Mouse (Mus musculus) gastrocnemius, postnatal 25 days (tissue): ENCODE measurements around the gene Trim26. TPM values are rescaled to one million over a fixed set of nuclear protein-coding genes. Genes with fewer than 3 reads are reported as not detected.
A peak's percentile ranks its signal among the peaks of the same experiment; 100 is the strongest.
"Not testable (repeated sequence)": the region's sequence is repeated elsewhere in the genome, so short reads cannot be mapped to it uniquely, and the experiment has no call there.

Experiments used
- DNase-seq: peaks from one replicate; pipeline ENCODE4 v3.0.0; 2022
- long read RNA-seq, 2 experiments: library from polyadenylated mRNA; stranded (forward); transcript quantifications; one replicate each; pipeline ENCODE4 v2.0.0; 2021
- total RNA-seq, 2 experiments: library from RNA; stranded (reverse); gene quantifications; 1 replicate in 1 of 2; 2 replicates in 1 of 2; pipeline ENCODE4 v1.2.3; 2021

Gene Trim26
- 10 to 100 TPM; 15.2 to 16.7 TPM for total RNA-seq
- long read RNA-seq, experiment 1, partial matches to known transcripts = 1 of 8 reads
- long read RNA-seq, experiment 1, other reads (novel, unspliced or antisense) = 7 of 8 reads
- long read RNA-seq, experiment 2, partial matches to known transcripts = 0 of 8 reads
- long read RNA-seq, experiment 2, other reads (novel, unspliced or antisense) = 8 of 8 reads

DNA sequence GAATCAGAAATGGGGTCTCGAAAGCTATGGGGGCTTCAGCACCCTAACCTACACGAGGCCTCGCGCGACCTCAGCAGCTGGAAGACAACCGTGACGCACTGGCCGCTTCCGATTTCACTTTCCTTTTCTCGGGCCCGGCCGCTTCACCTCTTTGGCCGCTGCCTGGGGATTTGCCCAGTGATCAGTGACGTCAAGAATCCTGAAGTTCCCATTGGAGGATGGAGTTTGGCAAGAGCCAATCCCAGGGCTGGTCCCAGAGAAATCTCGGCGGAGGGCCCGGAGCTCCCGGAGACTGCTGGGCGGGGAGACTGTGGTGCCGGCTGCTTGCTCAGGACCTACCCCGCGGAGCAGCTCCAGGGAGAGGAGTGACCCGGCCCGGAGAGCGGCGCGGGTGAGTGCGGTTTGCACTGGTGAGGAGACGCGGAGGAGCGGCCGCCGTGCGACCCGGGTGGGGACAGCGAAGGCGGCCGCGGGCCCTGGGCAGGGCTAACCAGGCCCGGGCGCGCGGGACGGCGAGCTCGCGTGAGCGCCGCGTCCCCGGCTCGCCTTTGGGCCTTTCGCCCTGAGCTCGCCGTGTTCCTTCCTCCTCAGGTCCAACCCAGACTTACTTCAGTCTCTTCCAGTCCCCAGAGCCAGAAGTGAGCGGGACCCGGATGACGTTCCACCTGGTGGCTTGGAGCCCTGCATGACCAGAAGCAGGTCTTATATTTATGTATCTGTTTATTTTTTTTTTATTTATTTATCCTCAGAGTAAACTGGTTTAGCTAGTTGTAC, at the start of gene Trim26:
Gene Trim26, plus strand, starts transcription at position 261 of the 774 bp plus-strand sequence.
- DNase-seq = peak; percentile 99

DNA sequence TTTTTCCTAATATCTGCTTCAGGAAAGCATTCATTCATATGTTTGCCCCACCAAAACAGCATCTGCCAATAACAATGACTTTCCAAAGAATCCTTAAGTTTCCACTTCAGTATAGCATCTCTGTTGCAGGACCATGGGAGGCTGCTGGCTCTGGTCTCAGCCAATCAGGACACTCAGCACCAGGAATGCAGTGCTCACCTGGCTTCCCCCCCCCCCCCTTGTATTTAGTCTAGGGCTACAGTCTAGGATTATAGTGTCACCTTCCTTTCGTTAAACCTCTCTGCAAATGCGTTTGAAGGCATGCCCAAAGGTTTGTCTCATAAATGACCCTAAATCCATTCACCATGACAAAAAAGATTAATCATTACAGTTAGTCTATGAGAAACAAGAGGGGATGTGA, 48.6 kb upstream of the Trim26 start:
- no peak for DNase-seq

DNA sequence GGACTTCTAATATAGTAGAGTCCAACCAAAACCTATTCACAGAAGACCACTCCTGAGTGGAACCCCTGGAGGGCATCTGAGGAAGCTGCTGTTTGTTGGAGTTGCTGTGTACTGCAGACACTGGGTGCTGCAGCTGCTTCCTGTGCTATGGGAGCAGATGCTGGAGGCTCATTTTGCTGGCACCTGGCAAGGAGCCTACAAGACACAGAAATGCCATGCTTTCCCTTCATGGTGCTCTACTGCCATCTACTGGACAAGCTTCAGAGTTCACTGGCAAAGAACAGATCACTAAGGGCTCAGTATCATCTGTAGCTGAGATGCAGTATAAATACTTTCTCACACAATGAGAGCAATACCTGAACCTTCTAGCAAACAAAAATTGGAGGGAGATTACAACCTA, 48.1 kb upstream of the Trim26 start:
- peak; percentile 46 for DNase-seq

DNA sequence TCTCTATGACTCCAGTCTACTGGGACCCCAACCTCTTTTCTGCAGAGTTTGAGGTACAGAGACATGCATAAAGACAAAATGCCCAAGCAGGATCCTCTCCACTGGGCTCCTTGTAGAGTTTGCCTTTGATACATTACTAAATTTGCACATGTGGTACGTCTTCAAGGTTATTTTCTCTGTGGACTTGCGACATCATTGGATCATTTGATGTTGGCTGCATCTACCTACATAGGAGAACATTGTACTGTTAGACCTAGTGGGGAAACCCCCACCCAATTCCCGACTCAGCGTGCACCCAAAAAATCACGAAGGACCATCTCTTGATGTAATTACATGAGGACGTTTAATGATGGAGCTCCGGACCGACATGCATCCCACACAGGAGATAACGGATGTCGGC, 37.4 kb upstream of the Trim26 start:
- DNase-seq = no peak

DNA sequence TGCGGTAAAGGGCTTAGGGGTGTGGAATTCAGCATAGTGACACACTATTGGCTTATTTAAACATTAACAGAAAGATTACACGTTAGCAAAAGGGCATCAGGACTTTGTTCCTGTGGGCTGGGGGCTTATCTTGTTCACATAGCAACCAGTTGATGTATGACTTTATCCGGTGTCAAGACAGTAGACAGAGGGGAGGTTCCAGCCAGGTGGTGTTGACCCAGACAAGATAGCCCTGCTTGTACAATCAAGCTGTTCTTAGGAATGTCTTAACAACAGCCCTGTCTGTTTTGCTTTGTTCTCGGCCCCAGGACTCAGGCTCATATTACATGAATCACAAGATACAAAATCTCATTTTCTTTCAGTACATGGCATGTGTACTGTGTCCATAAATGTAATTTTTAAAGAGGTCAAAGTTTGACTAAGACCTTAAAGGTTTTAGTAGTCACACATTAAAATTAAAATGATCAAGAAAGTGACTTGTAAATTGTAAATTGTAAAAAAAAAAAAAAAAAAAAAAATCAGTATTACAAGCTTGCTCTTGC, 36.9 kb upstream of the Trim26 start:
- DNase-seq = not testable (repeated sequence)

DNA sequence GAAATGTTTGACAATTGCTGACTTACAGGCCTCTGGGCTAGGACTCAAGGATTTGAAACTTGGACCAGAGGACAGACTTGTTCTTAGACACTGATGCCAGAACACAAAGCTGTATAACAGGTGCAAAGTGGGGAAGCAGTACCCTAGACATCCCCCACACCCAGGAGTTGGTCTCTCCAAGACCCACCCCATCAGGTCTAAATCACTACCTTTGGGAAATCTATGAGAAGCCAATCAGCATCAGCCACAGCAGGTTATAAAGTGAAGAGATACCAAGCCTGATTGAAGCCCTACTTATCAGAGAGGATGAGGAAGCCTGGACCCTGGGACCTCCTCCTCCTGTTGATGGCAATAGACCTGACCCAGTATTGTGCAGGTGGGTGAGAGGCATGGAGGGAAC, 25.1 kb upstream of the Trim26 start, which contains the start of gene H2-M10.6:
Gene H2-M10.6, plus strand, starts transcription at position 301 of the 400 bp plus-strand sequence.
- DNase-seq = no peak

DNA sequence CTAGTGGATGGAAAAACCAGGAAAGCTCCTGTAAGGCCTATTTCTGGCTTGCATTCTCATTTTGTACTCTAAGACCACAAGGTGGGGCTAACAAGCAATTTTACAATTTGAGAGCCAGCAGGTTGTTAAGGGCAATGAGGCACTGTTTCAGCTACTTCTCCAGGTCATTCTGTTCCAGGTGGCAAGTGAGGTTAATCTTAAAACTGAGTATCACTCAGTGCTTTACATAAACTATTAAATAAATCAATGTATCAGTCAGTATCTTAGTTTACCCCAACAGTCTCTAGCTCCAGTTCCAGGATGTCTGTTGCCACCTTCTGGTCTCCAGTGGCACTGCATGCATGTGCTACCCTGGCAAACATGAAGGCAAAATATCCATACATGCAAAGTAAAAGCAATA, 12.9 kb upstream of the Trim26 start:
- DNase-seq = no peak

DNA sequence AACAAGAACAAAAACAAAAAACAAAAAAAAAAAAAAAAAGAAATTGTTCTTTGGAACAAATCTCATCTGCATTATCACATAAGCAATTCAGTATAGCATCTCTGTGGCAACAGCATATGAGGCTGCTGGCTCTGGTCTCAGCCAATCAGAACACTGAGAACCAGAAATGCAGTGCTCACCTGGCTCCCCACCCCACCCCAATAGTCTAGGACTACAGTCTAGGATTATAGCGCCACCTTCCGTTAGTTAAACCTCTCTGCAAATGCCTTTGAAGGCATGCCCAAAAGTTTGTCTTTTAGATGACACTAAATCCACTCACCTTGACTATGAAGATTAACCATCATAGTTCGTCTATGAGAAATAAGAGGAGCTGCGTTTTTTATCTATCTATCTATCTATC, 11.4 kb upstream of the Trim26 start:
- no peak for DNase-seq

DNA sequence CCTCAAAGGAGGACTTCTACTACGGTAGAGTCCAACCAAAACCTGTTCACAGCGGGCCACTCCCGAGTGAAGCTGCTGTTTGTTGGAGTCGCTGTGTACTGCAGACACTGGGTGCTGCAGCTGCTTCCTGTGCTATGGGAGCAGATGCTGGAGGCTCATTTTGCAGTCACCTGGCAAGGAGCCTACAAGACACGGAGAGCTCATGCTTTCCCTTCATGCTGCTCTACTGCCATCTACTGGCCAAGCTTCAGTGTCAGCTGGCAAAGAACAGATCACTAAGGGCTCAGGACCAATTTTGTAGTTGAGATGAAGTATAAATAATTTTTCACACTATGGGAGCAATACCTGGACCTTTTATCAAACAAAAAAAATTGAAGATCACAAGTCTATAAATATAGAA, 10.9 kb upstream of the Trim26 start:
- peak; percentile 78 for DNase-seq

DNA sequence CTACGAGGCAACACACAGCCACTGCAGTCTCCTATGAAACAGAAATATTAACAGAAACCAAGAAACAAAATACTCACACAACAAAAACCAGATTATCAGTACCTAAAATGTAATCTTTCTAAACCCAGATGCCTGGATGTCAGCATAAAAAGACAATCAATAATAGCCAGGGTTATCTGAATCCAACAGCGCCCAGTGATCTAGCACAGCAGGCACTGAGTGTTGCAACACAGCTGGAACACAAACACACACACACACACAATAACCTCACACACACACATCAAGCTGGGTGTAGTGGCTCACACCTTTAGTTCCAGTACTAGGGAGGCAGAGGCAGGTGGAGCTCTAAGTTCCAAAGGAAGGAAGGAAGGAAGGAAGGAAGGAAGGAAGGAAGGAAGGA, 8.4 kb upstream of the Trim26 start:
- DNase-seq = no peak

DNA sequence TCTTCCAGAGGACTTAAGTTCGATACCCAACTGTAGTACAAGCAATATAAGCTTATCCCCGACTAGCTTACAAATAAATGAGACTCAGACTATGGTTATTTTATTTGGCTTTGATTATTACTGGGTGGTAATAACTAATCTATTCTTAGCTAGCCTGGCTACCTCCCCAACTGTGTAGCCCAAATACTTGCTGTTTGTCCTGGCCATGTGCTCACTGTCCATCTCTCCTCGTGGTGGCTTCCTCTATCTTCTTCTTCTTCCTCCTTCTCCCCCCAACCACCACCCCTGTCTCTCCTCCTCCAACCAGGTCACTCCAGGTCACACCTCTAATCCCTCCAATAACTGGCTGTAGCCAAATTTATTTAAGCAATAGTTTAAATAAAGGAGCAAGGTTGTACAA, 6.5 kb upstream of the Trim26 start:
- DNase-seq = no peak

DNA sequence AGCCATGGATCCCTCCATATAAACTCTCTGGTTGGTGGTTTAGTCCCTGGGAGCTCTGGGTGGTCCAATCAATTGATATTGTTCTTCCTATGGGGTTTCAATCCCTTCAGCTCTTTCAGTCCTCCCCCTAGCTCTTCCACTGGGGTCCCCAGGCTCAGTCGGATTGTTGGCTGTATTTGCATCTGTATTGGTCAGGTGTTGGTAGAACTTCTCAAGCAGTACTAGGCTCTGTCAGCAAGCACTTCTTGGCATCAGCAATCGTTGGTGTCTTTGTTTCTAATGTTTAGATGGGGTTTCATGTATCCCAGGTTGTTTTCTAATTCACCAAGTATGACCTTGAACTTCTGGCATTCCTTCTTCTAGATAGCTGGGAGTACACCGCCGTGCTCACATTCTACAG, 4.2 kb upstream of the Trim26 start:
- DNase-seq = no peak

DNA sequence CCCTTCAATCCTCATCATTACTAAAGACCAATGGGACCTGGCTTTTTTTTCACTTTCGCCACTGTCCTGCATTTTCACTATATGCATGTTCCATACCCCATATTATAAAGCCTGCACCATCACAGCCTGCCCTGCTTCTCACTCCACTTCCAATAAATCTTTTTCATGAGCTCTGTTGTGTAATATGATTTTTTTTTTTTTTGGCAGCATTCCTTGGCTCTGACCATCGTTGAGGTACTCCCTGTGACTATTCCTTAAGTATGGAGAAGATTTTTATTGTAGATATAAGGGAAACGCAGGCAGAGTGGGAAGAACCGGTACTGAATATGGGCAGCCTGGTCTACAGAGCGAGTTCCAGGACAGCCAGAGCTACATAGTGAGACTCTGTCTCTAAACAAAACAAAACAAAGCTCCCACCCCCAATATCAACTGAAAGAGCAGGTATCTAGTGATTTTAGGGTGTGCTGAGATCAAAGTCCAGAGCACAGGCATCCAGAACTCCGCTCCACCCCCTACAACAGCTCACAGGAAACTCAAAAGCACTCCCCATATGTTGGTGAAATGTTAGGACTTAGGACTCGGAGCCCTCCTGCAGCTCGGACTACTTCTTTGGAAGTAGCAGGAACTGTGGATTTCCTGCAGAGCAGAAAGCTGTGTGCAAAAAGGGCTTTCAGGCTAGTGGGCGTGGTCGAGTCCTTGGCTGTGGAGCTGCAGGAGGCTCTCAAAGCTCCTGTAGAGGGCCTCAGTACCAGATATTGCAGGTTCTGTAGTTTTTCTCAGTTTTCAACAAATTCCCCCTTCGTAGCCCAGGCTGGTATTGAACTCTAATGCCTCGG, 1.1 kb upstream of the Trim26 start:
- peak; percentile 43 for DNase-seq

DNA sequence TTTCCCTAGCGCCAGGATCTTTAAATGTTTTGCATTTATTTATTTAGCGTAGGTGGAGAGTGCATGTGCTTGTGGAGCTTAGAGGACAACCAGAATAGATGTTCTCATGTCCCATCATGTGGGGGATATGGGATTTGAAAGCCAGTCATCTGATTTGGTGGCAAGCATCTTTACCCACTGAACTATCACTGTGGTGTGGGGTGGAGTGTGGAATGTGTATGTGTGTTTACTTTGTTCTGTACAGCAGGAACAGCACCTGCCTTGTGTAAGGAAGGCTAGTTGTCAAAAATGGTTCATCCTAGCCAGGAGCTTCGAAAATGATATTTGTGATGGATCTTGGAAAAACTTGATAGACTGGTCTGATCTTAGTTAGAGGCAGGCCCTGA, 514 bp upstream of the Trim26 start:
- no peak for DNase-seq

DNA sequence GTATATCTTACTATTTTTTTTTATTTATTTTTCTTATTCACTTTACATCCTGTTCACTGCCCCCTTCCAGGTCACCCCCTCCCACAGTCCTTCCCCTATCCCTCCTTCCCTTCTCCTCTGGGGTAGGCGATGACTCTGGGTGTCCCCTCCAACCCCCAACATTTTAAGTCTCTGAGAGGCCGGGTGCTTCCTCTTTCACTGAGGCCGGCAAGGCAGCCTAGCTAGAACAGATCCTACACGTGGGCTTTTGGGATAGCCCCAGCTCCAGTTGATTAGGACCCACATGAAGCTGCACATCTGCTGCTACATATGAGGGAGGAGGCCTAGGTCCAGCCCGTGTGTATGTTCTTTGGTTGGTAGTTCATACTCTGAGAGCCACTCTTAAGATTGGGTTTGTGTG, 2.1 kb downstream of the Trim26 start:
- DNase-seq = no peak

DNA sequence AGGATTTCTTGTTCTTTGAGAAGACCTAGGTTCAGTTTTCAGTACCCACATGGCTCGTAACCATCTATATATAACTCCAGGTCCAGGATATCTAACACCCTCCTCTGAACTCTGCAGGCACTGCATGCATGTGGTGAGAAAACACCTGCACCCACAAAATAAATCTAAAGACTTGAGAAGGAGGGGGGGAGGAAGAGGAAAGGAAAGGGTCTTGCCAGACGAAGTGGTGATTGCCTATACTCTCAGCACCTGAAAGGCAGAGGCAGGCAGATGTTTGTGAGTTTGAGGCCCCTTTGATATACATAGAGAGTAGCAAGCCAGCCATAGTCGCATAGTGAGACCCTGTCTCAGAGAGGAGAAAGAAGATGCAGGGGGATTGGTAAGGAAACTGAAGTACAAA, 3.0 kb downstream of the Trim26 start:
- no peak for DNase-seq

DNA sequence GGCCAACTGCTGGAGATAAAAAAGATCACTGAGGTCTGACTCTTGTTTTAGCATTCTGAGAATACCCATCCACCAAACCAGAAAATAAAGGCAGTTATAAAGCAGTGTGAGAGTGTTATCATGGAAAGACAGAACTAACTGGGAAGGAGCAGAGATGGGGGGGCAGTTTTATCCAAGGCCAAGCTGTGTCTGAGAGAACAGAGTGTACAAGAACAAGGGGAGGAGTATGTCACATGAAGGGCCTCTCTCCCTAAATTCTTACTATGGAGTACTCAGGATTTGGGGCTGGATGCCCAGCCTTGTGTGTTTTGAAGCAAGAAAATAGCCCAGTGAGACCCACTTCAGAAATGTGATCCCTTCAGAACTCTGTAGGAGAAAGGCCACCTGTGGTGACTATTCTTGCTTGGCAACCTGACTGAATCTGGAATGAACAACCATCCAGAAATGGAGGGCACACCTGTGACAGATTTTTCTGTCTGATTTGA, 4.1 kb downstream of the Trim26 start:
- DNase-seq = no peak

DNA sequence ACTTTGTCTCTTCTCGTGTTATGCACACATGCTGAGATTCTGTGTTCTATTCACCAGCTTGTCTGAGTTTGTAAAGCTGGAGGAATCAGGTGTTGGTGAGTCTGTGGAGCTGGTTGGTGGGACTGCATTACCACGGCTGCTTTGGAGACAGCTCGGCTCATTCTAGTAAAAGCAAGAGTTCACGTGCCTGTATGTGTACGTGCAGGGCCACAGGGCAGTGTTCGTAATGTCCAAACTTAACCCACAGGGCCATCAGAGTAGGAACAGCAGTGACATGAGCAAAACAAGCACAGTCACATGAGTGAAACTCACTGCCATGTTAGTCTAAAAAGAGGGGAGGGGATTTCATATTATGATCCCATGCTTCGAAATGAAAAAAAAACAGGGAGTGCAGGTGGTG, 6.8 kb downstream of the Trim26 start:
- DNase-seq = no peak

DNA sequence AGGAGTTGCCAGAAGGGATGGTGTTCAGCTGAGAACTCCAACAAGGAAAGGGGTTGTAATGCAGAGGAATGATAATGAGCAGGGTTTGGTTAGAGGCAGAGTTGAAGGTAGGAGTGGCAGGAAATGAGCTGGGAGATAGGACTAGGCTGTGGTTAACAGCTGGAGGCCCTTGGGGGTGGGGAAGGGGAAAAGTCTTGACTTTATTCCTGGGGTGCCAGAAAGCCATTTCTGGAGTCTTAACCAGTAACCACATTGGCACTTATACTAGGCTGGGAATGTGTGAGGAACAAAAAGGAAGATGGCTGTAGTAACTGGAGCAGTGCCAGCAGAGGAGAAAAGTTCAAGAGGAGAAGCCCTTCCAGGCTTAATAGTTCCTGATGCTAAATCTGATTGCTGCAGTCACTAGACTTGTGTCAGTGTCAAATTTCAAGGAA, 7.4 kb downstream of the Trim26 start:
- DNase-seq = no peak

DNA sequence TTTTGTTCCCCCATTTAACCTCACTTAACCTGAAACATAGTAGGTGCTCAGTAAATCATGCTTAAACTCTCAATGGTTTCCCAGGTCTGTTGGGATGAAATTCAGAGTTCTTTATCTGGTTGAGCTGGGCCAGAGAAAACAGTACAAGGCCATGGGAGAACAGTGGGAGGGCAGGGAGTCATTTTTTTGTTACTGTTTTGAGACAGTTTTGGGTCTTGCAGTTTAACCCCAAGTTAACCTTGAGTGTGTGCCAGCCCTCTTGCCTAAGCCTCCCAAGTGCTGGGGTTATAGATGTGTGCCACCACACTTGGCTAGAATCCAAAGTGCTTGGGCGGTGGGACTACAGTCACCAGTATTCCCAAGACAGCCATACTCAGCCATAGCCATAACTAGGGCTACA, 7.8 kb downstream of the Trim26 start:
- no peak for DNase-seq

DNA sequence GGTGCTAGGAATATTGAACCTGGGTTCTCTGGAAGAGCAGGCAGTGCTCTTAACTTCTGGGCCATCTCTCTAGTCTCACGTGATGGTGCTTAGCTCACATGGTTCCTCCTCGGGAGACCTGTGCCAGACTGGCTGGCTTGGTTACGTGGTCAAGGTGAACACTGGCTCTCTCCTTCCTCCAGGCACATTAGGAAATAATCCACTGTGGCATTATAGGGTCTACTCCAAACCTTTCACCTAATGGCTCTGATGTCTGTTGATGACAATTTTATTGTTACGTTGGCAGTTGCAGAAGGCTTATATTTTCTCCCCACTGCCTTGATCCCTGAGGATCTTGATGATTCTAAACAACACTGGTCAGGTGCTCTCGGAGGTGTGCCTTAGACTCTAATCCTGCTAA, 12.0 kb downstream of the Trim26 start:
- DNase-seq = no peak

DNA sequence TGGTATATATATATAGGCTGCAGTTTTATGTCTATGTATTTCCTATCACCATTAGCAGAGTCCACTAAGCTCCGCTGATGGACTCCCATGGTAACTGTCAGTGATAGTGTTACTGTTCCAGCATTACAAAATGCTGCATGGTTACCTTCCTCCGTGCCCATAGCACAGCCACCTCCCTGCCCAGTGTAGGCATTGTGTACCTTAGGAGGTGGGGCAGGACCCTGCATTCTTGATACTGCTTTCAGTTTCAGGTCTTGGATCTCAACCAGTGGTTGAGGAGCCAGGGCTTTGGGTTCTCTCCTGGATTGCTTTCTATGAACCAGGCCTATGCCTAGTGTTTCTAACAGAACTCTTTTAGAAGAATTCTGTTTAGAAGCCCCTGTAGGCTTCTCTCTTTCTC, 13.1 kb downstream of the Trim26 start:
- no peak for DNase-seq

DNA sequence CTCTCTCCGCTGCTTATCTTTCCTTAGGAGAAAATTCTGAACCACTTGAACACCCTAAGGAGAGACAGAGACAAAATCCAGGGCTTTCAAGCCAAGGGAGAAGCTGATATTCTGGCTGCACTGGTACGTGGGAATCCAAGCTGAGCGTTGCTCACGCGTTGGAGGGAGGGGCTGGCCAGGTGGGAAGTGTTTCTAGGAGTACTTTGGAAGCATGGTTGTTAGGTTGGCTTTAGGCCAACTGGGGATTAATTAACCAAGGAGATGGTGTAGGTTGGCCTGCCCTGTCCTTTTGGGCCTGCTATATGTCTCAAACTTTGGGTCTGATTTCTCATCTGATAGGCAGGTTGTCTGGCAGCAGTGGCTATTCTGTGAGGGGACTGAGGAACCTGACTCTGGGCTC, 14.3 kb downstream of the Trim26 start:
- DNase-seq = no peak
